Mouse (Mus musculus) adipose tissue, adult 10 weeks (tissue): ENCODE data around the gene Gm4567. TPM values are rescaled to one million over a fixed set of nuclear protein-coding genes. Genes with fewer than 3 reads are reported as not detected.

Source experiments
- polyA plus RNA-seq: library from polyadenylated mRNA; stranded (reverse); fragments of 350-450 nt; fragmentation: Illumina TruSeq; extraction: RNeasy Lipid Tissue Mini Kit (QIAGEN cat#74804); gene quantifications from one replicate; pipeline ENCODE4 v1.2.3, GENCODE M21; 2014; ENCODE audit warnings: low read depth, low replicate concordance

The Gm4567 gene
- polyA plus RNA-seq = not detected

GRCm38 (mm10) chr7:22719610-22720009 is at the start of gene Gm4567:
Gene Gm4567 (minus strand): TSS chr7:22719710.

GRCm38 (mm10) chr7:22761397-22761796 is 41.9 kb upstream of the Gm4567 start, which contains the start of gene Vmn1r157:
Gene Vmn1r157 (plus strand): TSS chr7:22761697.

GRCm38 (mm10) chr7:22692217-22692616 is 27.3 kb downstream of the Gm4567 start, which contains the start of gene Gm8693:
Gene Gm8693 (minus strand): TSS chr7:22692317.

Other genes with a start within 250 kb of the Gm4567 start
- gene Vmn1r151, start 220.0 kb downstream of the Gm4567 start, polyA plus RNA-seq = not detected
- gene Vmn1r152, start 196.7 kb downstream of the Gm4567 start, polyA plus RNA-seq = not detected
- gene Gm8677, start 184.8 kb downstream of the Gm4567 start, polyA plus RNA-seq = not detected
- gene Gm4201, start 154.4 kb downstream of the Gm4567 start, polyA plus RNA-seq = not detected
- not detected for gene Gm4565, start 131.6 kb downstream of the Gm4567 start, polyA plus RNA-seq
- gene Vmn1r155, start 61.7 kb downstream of the Gm4567 start, polyA plus RNA-seq = not detected
- not detected for gene Gm8693, start 27.4 kb downstream of the Gm4567 start, polyA plus RNA-seq
- not detected for gene Vmn1r157, start 42.0 kb upstream of the Gm4567 start, polyA plus RNA-seq
- not detected for gene Vmn1r158, start 71.1 kb upstream of the Gm4567 start, polyA plus RNA-seq
- not detected for gene Vmn1r159, start 123.9 kb upstream of the Gm4567 start, polyA plus RNA-seq
- not detected for gene Vmn1r160, start 151.5 kb upstream of the Gm4567 start, polyA plus RNA-seq